Mouse (Mus musculus) liver, embryonic 13.5 days (tissue): ENCODE results near the gene Syk. TPM values are rescaled to one million over a fixed set of nuclear protein-coding genes. Genes with fewer than 3 reads are reported as not detected.

Source experiments
- ATAC-seq: fragments of 200-750 bp; cut with Nextera tagmentation; 2 replicates; pipeline ENCODE4 v1.8.0; 2017; ENCODE audit warnings: low read depth, mild to moderate bottlenecking, moderate number of reproducible peaks, moderate library complexity
- DNase-seq: peaks from one replicate; pipeline ENCODE4 v3.0.0; 2022
- H3K27ac ChIP-seq: fragments of 300-500 bp; sonication (generic); 2 replicates; pipeline ENCODE4 v1.5.1; 2015; ENCODE audit warnings: moderate library complexity, mild to moderate bottlenecking, inconsistent platforms
- H3K27me3 ChIP-seq: fragments of 300-500 bp; sonication (generic); 2 replicates; pipeline ENCODE4 v1.6.1; 2015; ENCODE audit warnings: mild to moderate bottlenecking, inconsistent platforms
- H3K36me3 ChIP-seq: fragments of 300-500 bp; sonication (generic); 2 replicates; pipeline ENCODE4 v1.6.1; 2015; ENCODE audit warnings: mild to moderate bottlenecking, inconsistent platforms
- H3K4me1 ChIP-seq: fragments of 300-500 bp; sonication (generic); replicated peaks from 2 replicates; pipeline ENCODE4 v1.6.1; 2015; ENCODE audit warnings: inconsistent platforms
- H3K4me2 ChIP-seq: fragments of 300-500 bp; sonication (generic); 2 replicates; pipeline ENCODE4 v1.6.1; 2015; ENCODE audit warnings: inconsistent platforms, mild to moderate bottlenecking, moderate library complexity
- H3K4me3 ChIP-seq: fragments of 300-500 bp; sonication (generic); replicated peaks from 2 replicates; pipeline ENCODE4 v1.5.1; 2015; ENCODE audit warnings: mild to moderate bottlenecking, inconsistent platforms
- H3K9ac ChIP-seq: fragments of 300-500 bp; sonication (generic); 2 replicates; pipeline ENCODE4 v1.6.1; 2015; ENCODE audit warnings: mild to moderate bottlenecking, inconsistent platforms
- H3K9me3 ChIP-seq: fragments of 300-500 bp; sonication (generic); replicated peaks from 2 replicates; pipeline ENCODE4 v1.6.1; 2016; ENCODE audit warnings: inconsistent platforms
- WGBS: fragments of 180-500 bp; shearing (Covaris S2); methylation state at CpG from one replicate; pipeline ENCODE4 v1.1.7; 2015; ENCODE audit not compliant: insufficient replicate concordance; 5-methylcytosine and 5-hydroxymethylcytosine counted together
- polyA plus RNA-seq: library from polyadenylated mRNA; unstranded; fragments of >200 nt; fragmentation: Nextera tagmentation; extraction: Ambion mirVana; gene quantifications from 2 replicates; pipeline ENCODE4 v1.2.1, GENCODE M21; 2015

Gene Syk
- polyA plus RNA-seq, 1 experiment from 2014 or later: 4.4 TPM

DNA sequence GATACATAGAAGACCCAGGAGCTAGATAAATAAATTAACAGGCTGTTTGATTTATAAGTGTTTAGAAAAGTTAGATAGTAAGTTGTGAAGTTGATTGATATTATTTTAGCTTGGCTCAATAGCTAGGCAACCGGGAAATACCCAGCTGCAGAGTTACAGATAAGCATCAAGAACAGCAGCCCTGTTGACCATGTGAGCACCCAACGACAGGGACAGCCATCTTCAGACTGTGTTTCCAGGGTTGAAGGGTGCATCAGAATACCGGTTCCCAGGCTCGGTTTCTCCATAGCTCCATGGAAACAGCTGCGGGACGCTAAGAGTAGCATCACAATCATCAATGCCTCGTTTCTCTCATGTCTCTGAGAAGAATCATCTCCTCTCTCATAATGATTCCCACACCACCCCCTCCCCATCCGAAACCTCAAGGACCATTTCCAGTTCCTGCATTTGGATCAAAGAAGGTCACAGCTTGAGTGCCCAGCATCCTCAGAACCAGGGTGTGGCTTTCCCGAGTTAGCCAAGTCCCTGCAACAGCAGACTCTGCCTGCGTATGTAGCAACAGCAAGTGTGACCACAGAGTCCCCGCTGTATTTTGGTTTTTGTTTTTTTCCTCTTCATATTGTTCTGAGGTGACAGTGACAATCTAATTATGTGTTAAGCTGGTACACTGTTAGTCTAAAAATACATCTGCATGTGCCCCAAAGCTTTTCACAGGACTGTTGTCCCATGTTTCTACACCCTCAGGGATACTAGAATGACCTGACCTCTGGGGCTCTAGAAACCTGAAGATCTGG, 11.2 kb upstream of the Syk start:
- DNase-seq (no peak), ATAC-seq (no peak)
- H3K4me1 ChIP-seq: peaks cover 6% of the 10 kb centered on the region; the same call in 1 of the 2 replicates
- H3K27me3 ChIP-seq: no peaks in the 10 kb centered on the region
- H3K36me3 ChIP-seq: no peaks in the 10 kb centered on the region
- H3K4me3 ChIP-seq: no peak overlapping the region
- no peak overlapping the region for H3K9ac ChIP-seq
- peak overlapping the region; percentile 53; the same call in 1 of the 2 replicates for H3K27ac ChIP-seq
- WGBS: 40% methylated on average over 11 of the region's 11 CpGs
- no peaks in the 10 kb centered on the region for H3K9me3 ChIP-seq
- H3K4me2 ChIP-seq: no peak overlapping the region

GRCm38 (mm10) chr13:52572451-52573446, 10.2 kb upstream of the Syk start:
- H3K27ac ChIP-seq: peak overlapping the region; percentile 53
- no peaks in the 10 kb centered on the region for H3K36me3 ChIP-seq
- peaks cover 15% of the 10 kb centered on the region for H3K4me1 ChIP-seq
- no peak overlapping the region for H3K4me2 ChIP-seq
- ATAC-seq (no peak; the same call in 1 of the 2 replicates), DNase-seq (no peak)
- 45% methylated on average over 9 of the region's 9 CpGs for WGBS
- no peaks in the 10 kb centered on the region for H3K27me3 ChIP-seq
- H3K4me3 ChIP-seq: no peak overlapping the region
- H3K9me3 ChIP-seq: no peaks in the 10 kb centered on the region
- H3K9ac ChIP-seq: no peak overlapping the region

GRCm38 (mm10) chr13:52574311-52574710, 8.7 kb upstream of the Syk start:
- H3K27ac ChIP-seq: no peak overlapping the region
- ATAC-seq: no peak
- 39% methylated on average over 2 of the region's 2 CpGs for WGBS

GRCm38 (mm10) chr13:52575483-52575882, 7.5 kb upstream of the Syk start:
- H3K27ac ChIP-seq: no peak overlapping the region
- 64% methylated on average over 6 of the region's 6 CpGs for WGBS

More at GRCm38 (mm10) chr13:52574311-52574710, 8.7 kb upstream of the Syk start:
- DNase-seq: no peak
- no peaks in the 10 kb centered on the region for H3K36me3 ChIP-seq
- no peak overlapping the region for H3K4me2 ChIP-seq
- H3K9me3 ChIP-seq: no peaks in the 10 kb centered on the region
- H3K4me3 ChIP-seq: no peak overlapping the region
- peaks cover 18% of the 10 kb centered on the region for H3K4me1 ChIP-seq
- no peaks in the 10 kb centered on the region for H3K27me3 ChIP-seq
- no peak overlapping the region for H3K9ac ChIP-seq

DNA sequence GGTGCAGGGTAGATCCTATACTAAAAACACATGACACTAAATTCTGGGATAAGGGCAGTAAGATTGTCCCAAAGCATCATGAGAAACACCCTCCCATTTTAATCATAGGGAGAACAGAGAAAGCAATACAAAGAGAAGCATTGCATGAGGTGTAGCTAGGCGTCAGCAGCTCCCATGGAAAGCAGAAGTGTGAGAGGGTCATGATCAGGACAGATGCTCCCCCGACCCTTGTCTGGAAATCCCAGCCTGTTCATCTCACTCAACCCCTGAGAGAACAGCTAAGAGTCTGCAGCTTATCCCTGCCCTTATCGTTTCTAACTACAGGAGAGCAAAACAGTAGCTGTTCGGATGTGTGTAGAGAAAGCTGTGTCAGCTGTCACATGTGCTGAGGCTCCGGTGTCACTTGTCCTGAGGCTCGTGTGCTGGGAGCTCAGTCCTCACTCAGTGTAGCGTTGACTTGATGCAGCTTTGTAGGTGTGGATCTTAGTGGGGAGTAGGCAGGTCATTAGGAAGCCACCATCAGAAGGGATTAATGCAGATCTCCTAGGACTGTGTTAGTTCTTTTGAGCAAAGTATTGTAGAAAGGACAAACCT, 6.9 kb upstream of the Syk start:
- no peaks in the 10 kb centered on the region for H3K36me3 ChIP-seq
- H3K4me2 ChIP-seq: no peak overlapping the region
- 39% methylated on average over 7 of the region's 7 CpGs for WGBS
- no peaks in the 10 kb centered on the region for H3K27me3 ChIP-seq
- H3K27ac ChIP-seq: peak overlapping the region; percentile 4; the same call in 1 of the 2 replicates
- DNase-seq (no peak), ATAC-seq (no peak)
- peaks cover 18% of the 10 kb centered on the region for H3K4me1 ChIP-seq
- H3K9ac ChIP-seq: no peak overlapping the region
- H3K4me3 ChIP-seq: no peak overlapping the region
- H3K9me3 ChIP-seq: no peaks in the 10 kb centered on the region

More at GRCm38 (mm10) chr13:52575483-52575882, 7.5 kb upstream of the Syk start:
- Histone ChIP-seq H3K9me3 (no peaks in the 10 kb centered on the region), H3K4me1 (peaks cover 18% of the 10 kb centered on the region), H3K4me2 (no peak overlapping the region), H3K36me3 (no peaks in the 10 kb centered on the region), H3K4me3 (no peak overlapping the region), H3K27me3 (no peaks in the 10 kb centered on the region), H3K9ac (no peak overlapping the region)
- no peak for ATAC-seq
- DNase-seq: no peak

- no peaks in the 10 kb centered on the region for H3K9me3 ChIP-seq
- H3K27ac ChIP-seq: peak overlapping the region; percentile 4; the same call in 1 of the 2 replicates
- peaks cover 18% of the 10 kb centered on the region for H3K4me1 ChIP-seq
- no peak overlapping the region for H3K9ac ChIP-seq
- 39% methylated on average over 10 of the region's 10 CpGs for WGBS
- no peaks in the 10 kb centered on the region for H3K27me3 ChIP-seq
- ATAC-seq (no peak), DNase-seq (no peak)
- H3K36me3 ChIP-seq: no peaks in the 10 kb centered on the region
- no peak overlapping the region for H3K4me2 ChIP-seq
- H3K4me3 ChIP-seq: no peak overlapping the region
Observed at GRCm38 (mm10) chr13:52576841-52577240, 6.1 kb upstream of the Syk start.

GRCm38 (mm10) chr13:52577326-52577920, 5.5 kb upstream of the Syk start:
- H3K4me3 ChIP-seq: no peak overlapping the region
- peak; percentile 58 for ATAC-seq
- H3K4me1 ChIP-seq: peaks cover 19% of the 10 kb centered on the region
- 10% methylated on average over 3 of the region's 3 CpGs for WGBS
- H3K9me3 ChIP-seq: no peaks in the 10 kb centered on the region
- no peak overlapping the region; the same call in 1 of the 2 replicates for H3K27ac ChIP-seq
- no peak for DNase-seq
- no peaks in the 10 kb centered on the region for H3K36me3 ChIP-seq
- H3K4me2 ChIP-seq: no peak overlapping the region
- peaks cover under 1% of the 10 kb centered on the region; the same call in 1 of the 2 replicates for H3K27me3 ChIP-seq
- H3K9ac ChIP-seq: no peak overlapping the region

GRCm38 (mm10) chr13:52577939-52578338, 5.0 kb upstream of the Syk start:
- Histone ChIP-seq H3K27me3 (peaks cover 5% of the 10 kb centered on the region), H3K4me1 (peaks cover 22% of the 10 kb centered on the region), H3K4me3 (no peak overlapping the region), H3K4me2 (no peak overlapping the region), H3K9me3 (no peaks in the 10 kb centered on the region), H3K9ac (no peak overlapping the region), H3K27ac (peak overlapping the region; percentile 29; the same call in 1 of the 2 replicates), H3K36me3 (no peaks in the 10 kb centered on the region)
- ATAC-seq: no peak
- WGBS: 19% methylated on average over 4 of the region's 4 CpGs
- no peak for DNase-seq

DNA sequence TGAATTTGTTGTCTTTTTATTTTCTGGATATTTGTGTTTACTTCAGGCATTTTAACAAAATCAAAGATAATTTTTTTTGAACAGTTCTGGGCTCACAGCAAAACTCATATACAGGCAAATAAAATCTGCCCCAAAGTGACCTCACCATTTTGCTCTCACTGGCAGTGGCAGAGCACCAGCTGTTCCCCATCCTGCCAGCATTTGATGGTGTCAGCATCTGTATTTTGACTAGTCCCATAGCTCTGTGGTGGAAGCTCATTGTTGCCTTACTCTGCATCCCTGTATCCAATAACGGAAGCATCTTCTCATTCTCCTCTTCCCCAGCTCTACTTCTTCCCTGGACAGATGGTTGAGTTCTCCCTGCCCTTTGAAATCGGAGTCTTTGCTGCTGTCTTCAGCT, 4.2 kb upstream of the Syk start:
- H3K9me3 ChIP-seq: no peaks in the 10 kb centered on the region
- ATAC-seq: no peak
- no peak for DNase-seq
- 69% methylated on average over 2 of the region's 2 CpGs for WGBS
- no peak overlapping the region for H3K27ac ChIP-seq
- peaks cover 12% of the 10 kb centered on the region for H3K27me3 ChIP-seq
- no peak overlapping the region for H3K9ac ChIP-seq
- H3K36me3 ChIP-seq: no peaks in the 10 kb centered on the region
- no peak overlapping the region for H3K4me2 ChIP-seq
- no peak overlapping the region for H3K4me3 ChIP-seq
- H3K4me1 ChIP-seq: peaks cover 21% of the 10 kb centered on the region

GRCm38 (mm10) chr13:52582506-52582877, 481 bp upstream of the Syk start:
- ATAC-seq (peak; percentile 64), DNase-seq (no peak)
- Histone ChIP-seq H3K27ac (peak overlapping the region; percentile 73), H3K9me3 (no peaks in the 10 kb centered on the region), H3K4me2 (peak overlapping the region; percentile 92), H3K36me3 (no peaks in the 10 kb centered on the region), H3K9ac (peak overlapping the region; percentile 76), H3K27me3 (peaks cover 12% of the 10 kb centered on the region), H3K4me1 (peaks cover 17% of the 10 kb centered on the region), H3K4me3 (peak overlapping the region; percentile 68)
- 12% methylated on average over 9 of the region's 9 CpGs for WGBS
